Mouse (Mus musculus) limb, embryonic 11.5 days (tissue): ENCODE data around the gene 2900026A02Rik. TPM values are rescaled to one million over a fixed set of nuclear protein-coding genes. Genes with fewer than 3 reads are reported as not detected.
A peak's percentile ranks its signal among the peaks of the same experiment; 100 is the strongest.

Experiments
- ATAC-seq: fragments of 200-750 bp; cut with Nextera tagmentation; 2 replicates; pipeline ENCODE4 v1.8.0; 2017; ENCODE audit warnings: low read depth; ENCODE audit not compliant: insufficient number of reproducible peaks, low FRiP score, low TSS enrichment
- DNase-seq: peaks from one replicate; pipeline ENCODE4 v3.0.0-alpha.2; 2015; ENCODE audit warnings: low spot score
- H3K27ac ChIP-seq: fragments of 300-500 bp; sonication (generic); replicated peaks from 2 replicates; pipeline ENCODE4 v1.5.1; 2014; ENCODE audit warnings: low read depth, mild to moderate bottlenecking, low read length
- H3K27me3 ChIP-seq: fragments of 300-500 bp; sonication (generic); 2 replicates; pipeline ENCODE4 v1.6.1; 2014; ENCODE audit warnings: mild to moderate bottlenecking, low read length, mixed read lengths; ENCODE audit not compliant: control insufficient read depth, insufficient read depth
- H3K36me3 ChIP-seq: fragments of 300-500 bp; sonication (generic); 2 replicates; pipeline ENCODE4 v1.6.1; 2014; ENCODE audit warnings: mild to moderate bottlenecking, low read length, moderate library complexity, mixed read lengths; ENCODE audit not compliant: control insufficient read depth, insufficient read depth
- H3K4me1 ChIP-seq: fragments of 300-500 bp; sonication (generic); 2 replicates; pipeline ENCODE4 v1.6.1; 2014; ENCODE audit warnings: low read length, mixed read lengths; ENCODE audit not compliant: control insufficient read depth, insufficient read depth
- H3K4me2 ChIP-seq: fragments of 300-500 bp; sonication (generic); 2 replicates; pipeline ENCODE4 v1.6.1; 2014; ENCODE audit warnings: low read depth, mild to moderate bottlenecking, moderate library complexity; ENCODE audit not compliant: severe bottlenecking
- H3K4me3 ChIP-seq: fragments of 300-500 bp; sonication (generic); 2 replicates; pipeline ENCODE4 v1.5.1; 2014; ENCODE audit warnings: low read depth, low read length
- H3K9ac ChIP-seq: fragments of 300-500 bp; sonication (generic); 2 replicates; pipeline ENCODE4 v1.6.1; 2014; ENCODE audit warnings: mild to moderate bottlenecking, low read length
- H3K9me3 ChIP-seq: fragments of 300-500 bp; sonication (generic); 2 replicates; pipeline ENCODE4 v1.6.1; 2016; ENCODE audit warnings: low read length; ENCODE audit not compliant: control insufficient read depth
- WGBS: fragments of 180-500 bp; shearing (Covaris S2); extraction: QIAGEN DNeasy Blood & Tissue Kit; methylation state at CpG from one replicate; pipeline ENCODE4 v1.1.7; 2014; 5-methylcytosine and 5-hydroxymethylcytosine counted together
- polyA plus RNA-seq: library from polyadenylated mRNA; unstranded; fragments of >200 nt; fragmentation: Nextera tagmentation; extraction: Ambion mirVana; gene quantifications from 2 replicates; pipeline ENCODE4 v1.2.1, GENCODE M21; 2014

2900026A02Rik gene
- polyA plus RNA-seq, 1 experiment from 2014 or later, result 1.3 TPM

GRCm38 (mm10) chr5:113082356-113083168, 138.5 kb downstream of the 2900026A02Rik start:
- WGBS, result 71% methylated on average over 19 of the region's 19 CpGs
- ATAC-seq (no peak), DNase-seq (no peak)
- no peaks in the 10 kb centered on the region for H3K36me3 ChIP-seq
- no peak overlapping the region for H3K4me3 ChIP-seq
- H3K9ac ChIP-seq, result no peak overlapping the region
- H3K4me1 ChIP-seq, result no peaks in the 10 kb centered on the region
- no peak overlapping the region for H3K4me2 ChIP-seq
- H3K9me3 ChIP-seq, result 0 out of 2 replicates have a peak, but pooled peaks cover 2% of the 10 kb centered on the region
- no peak overlapping the region for H3K27ac ChIP-seq
- no peaks in the 10 kb centered on the region for H3K27me3 ChIP-seq

GRCm38 (mm10) chr5:113081439-113081838, 139.6 kb downstream of the 2900026A02Rik start, which contains the start of gene Crybb3:
TSS of gene Crybb3 (minus strand) at chr5:113081584.
- H3K9me3 ChIP-seq, result 0 out of 2 replicates have a peak, but pooled peaks cover 2% of the 10 kb centered on the region
- no peak for ATAC-seq
- no peaks in the 10 kb centered on the region for H3K36me3 ChIP-seq
- WGBS, result 82% methylated on average over 8 of the region's 8 CpGs
- H3K9ac ChIP-seq, result no peak within 1 kb of the TSS
- no peaks in the 10 kb centered on the region for H3K27me3 ChIP-seq
- no peak within 1 kb of the TSS for H3K4me3 ChIP-seq
- H3K4me2 ChIP-seq, result no peak within 1 kb of the TSS
- no peak within 1 kb of the TSS for H3K27ac ChIP-seq
- DNase-seq, result no peak
- H3K4me1 ChIP-seq, result no peaks in the 10 kb centered on the region

- Histone ChIP-seq H3K4me1 (no peaks in the 10 kb centered on the region), H3K4me3 (no peak overlapping the region), H3K27me3 (no peaks in the 10 kb centered on the region), H3K27ac (no peak overlapping the region), H3K9me3 (0 out of 2 replicates have a peak, but pooled peaks cover 2% of the 10 kb centered on the region), H3K36me3 (no peaks in the 10 kb centered on the region), H3K4me2 (no peak overlapping the region), H3K9ac (no peak overlapping the region)
- WGBS, result 91% methylated on average over 9 of the region's 9 CpGs
- DNase-seq (no peak), ATAC-seq (no peak)
Observed at GRCm38 (mm10) chr5:113081020-113081419, 140.0 kb downstream of the 2900026A02Rik start.

GRCm38 (mm10) chr5:113079783-113080182, 141.3 kb downstream of the 2900026A02Rik start:
- 0 out of 2 replicates have a peak overlapping the region, but pooled peaks have one; percentile 17 for H3K9ac ChIP-seq
- 24% methylated on average over 21 of the region's 21 CpGs for WGBS
- H3K4me2 ChIP-seq, result no peak overlapping the region
- H3K9me3 ChIP-seq, result 0 out of 2 replicates have a peak, but pooled peaks cover 2% of the 10 kb centered on the region
- H3K4me3 ChIP-seq, result no peak overlapping the region
- ATAC-seq (no peak), DNase-seq (peak; percentile 74)
- H3K27me3 ChIP-seq, result no peaks in the 10 kb centered on the region
- H3K27ac ChIP-seq, result no peak overlapping the region
- H3K36me3 ChIP-seq, result no peaks in the 10 kb centered on the region
- H3K4me1 ChIP-seq, result 0 out of 2 replicates have a peak, but pooled peaks cover 2% of the 10 kb centered on the region

- DNase-seq (peak; percentile 40), ATAC-seq (no peak)
- no peaks in the 10 kb centered on the region for H3K36me3 ChIP-seq
- no peak overlapping the region for H3K4me2 ChIP-seq
- no peak overlapping the region for H3K27ac ChIP-seq
- H3K9ac ChIP-seq, result no peak overlapping the region
- H3K4me3 ChIP-seq, result no peak overlapping the region
- H3K27me3 ChIP-seq, result no peaks in the 10 kb centered on the region
- 66% methylated on average over 5 of the region's 5 CpGs for WGBS
- 0 out of 2 replicates have a peak, but pooled peaks cover 2% of the 10 kb centered on the region for H3K9me3 ChIP-seq
- H3K4me1 ChIP-seq, result 0 out of 2 replicates have a peak, but pooled peaks cover 2% of the 10 kb centered on the region
Observed at GRCm38 (mm10) chr5:113078686-113079085, 142.3 kb downstream of the 2900026A02Rik start.

GRCm38 (mm10) chr5:113070017-113070416, 151.0 kb downstream of the 2900026A02Rik start, which contains the start of gene Crybb2:
TSS of gene Crybb2 (minus strand) at chr5:113070117.
- Histone ChIP-seq H3K4me3 (no peak within 1 kb of the TSS), H3K27ac (no peak within 1 kb of the TSS), H3K4me2 (no peak within 1 kb of the TSS), H3K9ac (no peak within 1 kb of the TSS), H3K9me3 (no peaks in the 10 kb centered on the region), H3K36me3 (no peaks in the 10 kb centered on the region), H3K27me3 (no peaks in the 10 kb centered on the region), H3K4me1 (no peaks in the 10 kb centered on the region)
- DNase-seq, result no peak
- ATAC-seq, result no peak

- H3K9ac ChIP-seq, result no peak overlapping the region
- ATAC-seq, result peak; percentile 35; the same call in 1 of the 2 replicates
- no peak overlapping the region for H3K4me3 ChIP-seq
- 5% methylated on average over 16 of the region's 16 CpGs for WGBS
- H3K27me3 ChIP-seq, result no peaks in the 10 kb centered on the region
- no peaks in the 10 kb centered on the region for H3K4me1 ChIP-seq
- H3K4me2 ChIP-seq, result no peak overlapping the region
- H3K9me3 ChIP-seq, result no peaks in the 10 kb centered on the region
- H3K27ac ChIP-seq, result no peak overlapping the region
- peak; percentile 91 for DNase-seq
- H3K36me3 ChIP-seq, result no peaks in the 10 kb centered on the region
Observed at GRCm38 (mm10) chr5:113054308-113054707, 166.7 kb downstream of the 2900026A02Rik start.

GRCm38 (mm10) chr5:113050581-113051185, 170.4 kb downstream of the 2900026A02Rik start:
- no peaks in the 10 kb centered on the region for H3K27me3 ChIP-seq
- 68% methylated on average over 7 of the region's 7 CpGs for WGBS

More at GRCm38 (mm10) chr5:113050581-113051185, 170.4 kb downstream of the 2900026A02Rik start:
- H3K36me3 ChIP-seq, result no peaks in the 10 kb centered on the region
- no peak overlapping the region for H3K27ac ChIP-seq
- no peaks in the 10 kb centered on the region for H3K4me1 ChIP-seq
- no peak overlapping the region for H3K4me2 ChIP-seq
- no peaks in the 10 kb centered on the region for H3K9me3 ChIP-seq
- no peak overlapping the region for H3K9ac ChIP-seq
- DNase-seq (no peak), ATAC-seq (no peak)
- H3K4me3 ChIP-seq, result no peak overlapping the region
